Mouse (Mus musculus) layer of hippocampus, postnatal 36 days (tissue): ENCODE measurements around the gene Zfp281. TPM values are rescaled to one million over a fixed set of nuclear protein-coding genes. Genes with fewer than 3 reads are reported as not detected.
A peak's percentile ranks its signal among the peaks of the same experiment; 100 is the strongest.

Experiments
- DNase-seq, 2 experiments: peaks; one replicate each; pipeline ENCODE4 v3.0.0; 2022
- total RNA-seq, 2 experiments: library from RNA; stranded (reverse); gene quantifications; 2 replicates each; pipeline ENCODE4 v1.2.3; 2021

Gene Zfp281
- total RNA-seq, 2 experiments from 2014 or later = 33.3 to 34.5 TPM

- no peak for DNase-seq
These were observed 9.8 kb upstream of the Zfp281 start for GRCm38 (mm10) chr1:136614748-136615440.

DNA sequence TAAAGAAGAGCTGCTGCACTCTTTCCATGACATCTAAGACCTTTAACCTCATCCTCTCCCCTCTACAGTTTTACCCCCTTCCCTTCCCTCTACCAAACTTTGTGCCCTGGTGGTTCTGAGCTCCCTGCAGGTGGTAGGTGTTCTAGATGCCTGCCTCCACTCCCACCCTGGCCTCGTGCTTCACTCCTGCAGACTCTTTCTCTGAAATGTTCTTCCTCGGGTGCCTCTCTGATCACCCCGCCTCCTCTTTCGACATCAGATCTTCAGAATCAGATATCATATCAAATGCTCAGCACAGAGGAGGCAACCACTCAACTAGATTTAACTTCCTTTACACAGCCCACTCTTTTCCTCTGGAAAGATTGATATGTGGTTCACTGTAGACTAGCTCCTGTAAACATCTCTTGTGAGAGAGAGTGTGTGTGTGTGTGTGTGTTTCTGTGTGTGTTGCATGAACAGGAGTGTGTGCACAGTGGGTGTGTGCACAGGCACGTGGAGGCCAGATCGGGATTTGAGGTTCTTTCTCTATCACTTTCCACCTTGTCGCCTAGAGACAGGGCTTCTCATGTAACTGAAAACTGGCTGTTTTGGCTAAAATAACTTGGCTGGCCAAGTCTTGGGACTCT lies 7.4 kb upstream of the Zfp281 start:
- DNase-seq = no peak

DNA sequence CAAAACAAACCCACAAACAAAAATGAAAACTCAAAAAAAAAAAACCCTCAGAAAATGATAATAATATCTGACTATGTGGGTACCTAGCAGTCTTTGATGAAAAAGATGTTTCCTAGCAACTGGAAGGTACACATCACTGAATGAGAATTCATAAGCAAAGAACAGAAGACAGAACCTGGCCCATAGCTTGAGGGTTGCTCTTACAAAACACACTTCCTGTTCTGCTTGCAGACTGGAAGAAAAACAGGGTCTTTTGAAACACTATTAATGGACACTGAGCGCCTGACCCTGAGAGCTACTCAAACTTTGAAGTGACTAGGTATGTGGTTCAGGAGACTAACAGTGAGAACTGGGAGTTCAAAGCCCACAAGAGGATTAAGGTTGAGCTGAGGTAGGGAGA lies 6.1 kb upstream of the Zfp281 start:
- DNase-seq = no peak

GRCm38 (mm10) chr1:136625019-136625895 lies 556 bp downstream of the Zfp281 start:
- peak; percentile 46 to 63 for DNase-seq

GRCm38 (mm10) chr1:136626141-136626540 lies 1.4 kb downstream of the Zfp281 start:
- no peak for DNase-seq

- DNase-seq = no peak
These were observed 2.1 kb downstream of the Zfp281 start for GRCm38 (mm10) chr1:136626756-136627155.

- no peak for DNase-seq
These were observed 2.9 kb downstream of the Zfp281 start for GRCm38 (mm10) chr1:136627591-136627990.

GRCm38 (mm10) chr1:136632891-136633290 lies 8.2 kb downstream of the Zfp281 start:
- DNase-seq = no peak

GRCm38 (mm10) chr1:136635644-136636043 lies 10.9 kb downstream of the Zfp281 start:
- DNase-seq = no peak

- DNase-seq = no peak
These were observed 12.2 kb downstream of the Zfp281 start for GRCm38 (mm10) chr1:136636946-136637345.

DNA sequence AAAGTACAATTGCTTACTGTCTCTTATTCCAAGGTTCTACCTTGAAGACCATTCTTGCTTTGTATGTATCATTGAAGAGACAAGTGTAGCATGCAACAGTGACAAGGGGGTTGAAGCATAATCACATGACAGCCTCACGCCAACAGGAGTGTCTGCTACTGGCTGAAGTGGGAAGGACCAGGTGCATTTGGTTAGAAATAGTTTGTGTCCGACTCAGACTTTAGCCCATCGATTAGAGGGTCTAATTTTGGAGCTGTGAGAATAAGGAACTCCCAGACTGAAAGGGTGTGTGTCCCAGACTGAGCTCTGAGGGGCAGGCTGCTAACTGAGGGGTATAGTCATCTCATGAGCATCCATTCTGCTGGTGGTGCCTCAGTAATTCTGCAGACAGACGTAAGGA lies 13.0 kb downstream of the Zfp281 start:
- DNase-seq = no peak

DNA sequence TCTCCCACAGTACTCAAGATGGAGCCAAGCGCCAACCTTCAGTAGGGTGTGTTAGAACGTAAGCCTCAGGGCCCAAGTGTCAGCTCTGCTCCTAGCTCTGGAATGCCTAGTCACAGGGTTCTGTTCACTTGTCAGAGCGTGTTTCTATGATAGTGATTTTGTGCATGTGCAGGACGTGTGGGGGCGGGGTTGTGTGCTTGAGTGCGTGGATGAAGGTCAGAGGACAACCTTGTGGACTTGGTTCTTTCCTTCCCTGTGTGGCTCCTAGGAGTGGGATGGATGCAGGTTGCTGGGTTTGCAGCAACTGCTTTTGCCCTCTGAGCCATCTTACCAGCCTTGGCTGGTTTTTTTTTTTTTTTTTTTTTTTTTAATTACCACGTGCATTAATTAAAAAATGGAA lies 13.5 kb downstream of the Zfp281 start:
- DNase-seq = no peak

DNA sequence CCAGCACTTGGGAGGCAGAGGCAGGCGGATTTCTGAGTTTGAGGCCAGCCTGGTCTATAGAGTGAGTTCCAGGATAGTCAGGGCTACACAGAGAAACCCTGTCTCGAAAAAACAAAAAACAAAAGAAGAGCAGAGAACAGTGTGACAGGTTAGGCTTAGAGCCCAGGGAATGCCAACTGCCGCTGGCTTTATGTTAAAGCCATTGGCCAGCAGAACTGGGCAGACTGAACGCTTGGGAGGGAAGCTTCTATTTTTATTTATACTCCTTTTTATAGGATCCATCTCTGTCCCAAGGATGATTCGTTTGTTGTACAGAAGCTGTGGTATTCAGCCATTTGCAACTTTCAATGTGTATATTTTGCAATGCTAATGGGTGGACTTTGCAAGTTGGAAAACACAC lies 14.0 kb downstream of the Zfp281 start:
- DNase-seq = no peak

DNA sequence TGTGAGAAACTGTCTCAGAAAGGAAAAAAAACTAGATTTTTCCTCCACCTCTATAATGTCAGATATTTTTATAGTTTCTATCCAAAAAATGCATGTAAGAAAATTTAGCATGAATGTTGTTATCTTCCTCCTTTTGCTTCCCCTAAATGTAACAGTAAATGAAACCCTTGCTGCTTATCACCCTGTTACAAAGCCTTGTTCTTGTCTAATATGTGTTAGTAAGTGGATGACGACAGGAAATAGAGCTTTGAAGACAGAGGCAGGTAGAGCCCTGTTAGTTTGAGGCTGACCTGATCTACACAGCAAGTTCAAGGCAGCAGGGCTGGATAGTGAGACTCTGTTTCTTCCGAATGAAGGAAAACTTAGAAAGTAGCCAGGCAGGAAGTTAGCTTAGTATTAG lies 14.5 kb downstream of the Zfp281 start:
- DNase-seq = no peak

DNA sequence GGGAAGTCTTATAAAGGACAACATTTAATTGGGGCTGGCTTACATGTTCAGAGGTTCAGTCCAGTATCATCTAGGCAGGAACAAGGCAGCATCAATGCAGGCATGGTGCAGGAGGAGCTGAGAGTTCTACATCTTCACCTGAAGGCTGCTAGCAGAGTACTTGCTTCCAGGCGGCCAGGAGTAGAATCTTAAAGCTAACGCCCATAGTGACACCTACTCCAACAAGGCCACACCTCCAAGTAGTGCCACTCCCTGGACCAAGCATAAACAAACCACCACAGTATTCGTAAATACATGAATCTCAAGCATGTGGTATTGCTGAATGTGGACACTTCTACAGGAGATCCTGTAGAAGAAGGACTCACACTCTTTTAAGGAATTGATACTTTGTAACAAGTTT lies 18.0 kb downstream of the Zfp281 start:
- DNase-seq = no peak

DNA sequence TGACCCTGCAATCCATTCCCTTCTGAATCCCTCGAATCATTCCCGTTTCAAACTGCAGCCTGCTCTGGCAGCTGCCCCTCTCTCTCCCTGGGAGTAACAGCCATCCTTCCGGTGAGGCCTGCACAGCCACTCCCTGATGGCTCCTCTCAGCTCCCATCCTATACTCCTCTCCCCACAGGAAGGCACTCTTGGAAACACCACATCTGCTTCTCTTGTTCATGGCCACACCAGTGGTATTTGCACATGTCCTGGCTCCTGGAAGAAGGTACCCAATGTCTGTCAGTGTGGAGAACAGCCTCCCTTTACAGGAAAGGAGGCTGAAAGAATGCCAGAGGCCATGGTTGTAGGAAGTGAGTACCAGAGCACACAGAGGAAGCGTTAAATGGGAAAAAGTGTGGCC lies 19.8 kb downstream of the Zfp281 start:
- no peak for DNase-seq

GRCm38 (mm10) chr1:136645849-136646625 lies 21.3 kb downstream of the Zfp281 start:
- no peak for DNase-seq

- DNase-seq = no peak
These were observed 27.4 kb downstream of the Zfp281 start for GRCm38 (mm10) chr1:136652066-136652465.

- DNase-seq = no peak
These were observed 28.8 kb downstream of the Zfp281 start for GRCm38 (mm10) chr1:136653526-136653925.

DNA sequence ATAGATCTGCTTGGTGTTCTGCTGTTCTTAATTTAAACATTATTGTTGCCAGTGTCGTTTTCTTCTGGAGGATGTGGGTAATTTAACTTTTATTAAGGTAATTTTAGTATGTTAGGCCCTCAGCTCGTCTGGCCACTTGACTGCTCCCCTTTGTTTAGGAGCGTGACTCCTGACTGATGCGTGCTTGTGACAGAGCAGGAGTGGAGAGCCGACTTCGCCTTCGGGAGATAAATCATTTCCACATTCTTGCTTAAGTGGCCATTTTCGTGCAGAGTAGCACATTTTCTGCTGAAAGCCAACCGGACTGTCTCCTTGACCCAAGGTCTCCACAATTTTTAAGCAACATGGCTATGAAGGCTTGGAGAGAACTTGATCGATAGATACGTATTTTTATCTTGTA lies 29.7 kb downstream of the Zfp281 start:
- DNase-seq = no peak

GRCm38 (mm10) chr1:136656619-136657018 lies 31.9 kb downstream of the Zfp281 start:
- no peak for DNase-seq

DNA sequence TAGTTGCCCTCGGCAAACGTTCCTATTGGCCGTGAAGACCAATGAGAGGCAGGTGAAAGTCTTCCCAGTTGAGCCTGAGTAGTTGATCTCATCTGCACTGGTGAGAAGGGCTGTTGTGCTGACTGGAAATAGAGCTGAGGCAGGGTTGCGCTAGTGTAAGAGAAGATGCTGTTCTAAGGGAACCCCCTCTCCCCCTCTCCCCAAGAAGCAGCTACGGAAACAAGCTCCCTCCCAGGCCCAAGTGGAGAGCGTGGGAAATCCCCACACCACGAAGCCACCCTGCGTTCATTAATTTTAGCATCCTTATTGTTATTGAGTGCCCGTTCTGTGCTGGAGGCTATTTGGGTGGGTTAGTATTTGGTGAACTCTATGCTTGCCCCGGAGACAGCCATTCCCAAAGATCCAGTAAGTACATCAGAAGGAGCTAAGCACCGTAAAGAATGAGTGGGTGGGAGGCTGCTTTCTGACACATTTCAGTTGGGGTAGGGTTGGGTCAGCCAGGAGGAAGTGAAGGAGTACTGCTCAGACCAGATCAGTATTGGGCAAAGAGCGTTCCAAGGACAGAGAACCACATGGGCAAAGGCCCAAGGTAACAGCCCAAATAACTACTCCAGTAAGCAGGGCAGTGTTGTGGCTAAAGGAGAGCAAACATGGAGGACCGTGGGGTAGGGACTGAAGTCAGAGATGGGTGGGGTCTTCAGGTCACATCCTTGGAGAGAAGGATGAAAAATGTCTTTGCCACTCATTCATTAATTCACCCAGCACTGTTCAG lies 33.9 kb downstream of the Zfp281 start:
- DNase-seq = no peak
